24 mouse cellular contexts compared by ENCODE assay signal in genomic region chr6:113712718-113713117, GRCm38 (mm10). TPM values are rescaled to one million over a fixed set of nuclear protein-coding genes. Genes with fewer than 3 reads are reported as not detected.
"Had no signal": no experiment of that assay in that cellular context is flagged by ENCODE, and none has a peak within 500 bp of the region (broad histone marks: within the 10 kb centered on the region; RNA-seq: fewer than 3 reads in every experiment).

No protein-coding gene starts in this region.

- DNase-seq: lung, adult 18-20 months; lung, embryonic 14.5 days; lung, postnatal 10 days; lung, postnatal 4 days; midbrain, embryonic 14.5 days; retina, postnatal 1 day; right cerebral cortex, adult 18-20 months; right cerebral cortex, postnatal 25 days; right cerebral cortex, postnatal 4 days; thymus, adult 2 months; thymus, postnatal 14 days; thymus, postnatal 36 days had no signal

- H3K27ac ChIP-seq: midbrain, embryonic 10.5 days; midbrain, embryonic 12.5 days; neural tube, embryonic 13.5 days; neural tube, embryonic 15.5 days; stomach, embryonic 15.5 days; stomach, postnatal 0 days had no signal

- H3K27me3 ChIP-seq: midbrain, embryonic 12.5 days; neural tube, embryonic 13.5 days; neural tube, embryonic 15.5 days; stomach, embryonic 15.5 days had no signal

- ATAC-seq: midbrain, embryonic 16.5 days had no signal

- H3K4me3 ChIP-seq: midbrain, embryonic 10.5 days; midbrain, embryonic 12.5 days; myocyte; neural tube, embryonic 13.5 days; neural tube, embryonic 15.5 days; stomach, embryonic 15.5 days had no signal

- H3K4me1 ChIP-seq: midbrain, embryonic 10.5 days; midbrain, embryonic 12.5 days; neural tube, embryonic 13.5 days; neural tube, embryonic 15.5 days; stomach, embryonic 15.5 days had no signal

- H3K9ac ChIP-seq: lung, embryonic 14.5 days; midbrain, embryonic 12.5 days; neural tube, embryonic 13.5 days; neural tube, embryonic 15.5 days; stomach, embryonic 15.5 days had no signal

- H3K9me3 ChIP-seq: midbrain, embryonic 10.5 days; midbrain, embryonic 12.5 days; neural tube, embryonic 13.5 days; neural tube, embryonic 15.5 days; stomach, embryonic 15.5 days had no signal

- H3K4me2 ChIP-seq: lung, embryonic 14.5 days; midbrain, embryonic 12.5 days; neural tube, embryonic 13.5 days; neural tube, embryonic 15.5 days; stomach, embryonic 15.5 days had no signal

RNA-seq across cellular contexts. Expression of gene Ghrl, which starts 7.0 kb away (rescaled TPM):
- total RNA-seq: megakaryocyte-erythroid progenitor cell, adult 5-6 weeks had no signal
- polyA plus RNA-seq: lung, embryonic 14.5 days; lung, embryonic 16.5 days; midbrain, embryonic 10.5 days; neural tube, embryonic 11.5 days; spleen, adult 2 months had no signal
